Mouse (Mus musculus): ENCODE results near the gene Hfe2.

- TF ChIP-seq CTCF (IDR thresholded peaks at IDR 0.05; ENCODE audit: low read depth) (no peak), EP300 (optimal IDR thresholded peaks at IDR 0.05) (no peak)
Measured at GRCm38 (mm10) chr3:96555999-96556614, 31.1 kb downstream of the Hfe2 start.
